Mouse (Mus musculus) urinary bladder, postnatal 10 days (tissue): ENCODE data around the gene Ube2c.

Experiments used
- DNase-seq: peaks from one replicate; pipeline ENCODE4 v3.0.0; 2022; ENCODE audit warnings: low spot score

Ube2c gene

GRCm38 (mm10) chr2:164769258-164770037, at the start of gene Ube2c:
Gene Ube2c (plus strand): TSS chr2:164769898.
- peak; percentile 93 for DNase-seq

GRCm38 (mm10) chr2:164723276-164723675, 46.4 kb upstream of the Ube2c start:
- no peak for DNase-seq

GRCm38 (mm10) chr2:164725895-164726619, 43.6 kb upstream of the Ube2c start:
- no peak for DNase-seq

GRCm38 (mm10) chr2:164731719-164732118, 38.0 kb upstream of the Ube2c start:
- DNase-seq, result no peak

- no peak for DNase-seq
Observed at GRCm38 (mm10) chr2:164733259-164733658, 36.4 kb upstream of the Ube2c start.

- no peak for DNase-seq
Observed at GRCm38 (mm10) chr2:164734839-164735238, 34.9 kb upstream of the Ube2c start.

- no peak for DNase-seq
Observed at GRCm38 (mm10) chr2:164735446-164735845, 34.3 kb upstream of the Ube2c start.

GRCm38 (mm10) chr2:164737377-164738090, 32.2 kb upstream of the Ube2c start:
- no peak for DNase-seq

- no peak for DNase-seq
Observed at GRCm38 (mm10) chr2:164739876-164740275, 29.8 kb upstream of the Ube2c start.

GRCm38 (mm10) chr2:164744987-164745386, 24.7 kb upstream of the Ube2c start:
- DNase-seq, result no peak

GRCm38 (mm10) chr2:164745843-164746479, 23.7 kb upstream of the Ube2c start, which contains the start of the genes Wfdc3 and Dnttip1:
Gene Wfdc3 (minus strand): TSS chr2:164745931.
Gene Dnttip1 (plus strand): TSS chr2:164745983.
- peak; percentile 84 for DNase-seq

GRCm38 (mm10) chr2:164746693-164747092, 23.0 kb upstream of the Ube2c start:
- no peak for DNase-seq

- no peak for DNase-seq
Observed at GRCm38 (mm10) chr2:164748191-164748590, 21.5 kb upstream of the Ube2c start.

- DNase-seq, result no peak
Observed at GRCm38 (mm10) chr2:164748991-164749390, 20.7 kb upstream of the Ube2c start.

- no peak for DNase-seq
Observed at GRCm38 (mm10) chr2:164752454-164752853, 17.2 kb upstream of the Ube2c start.

- DNase-seq, result no peak
Observed at GRCm38 (mm10) chr2:164754105-164754504, 15.6 kb upstream of the Ube2c start.

GRCm38 (mm10) chr2:164754800-164755199, 14.9 kb upstream of the Ube2c start:
- no peak for DNase-seq

- no peak for DNase-seq
Observed at GRCm38 (mm10) chr2:164757841-164758240, 11.9 kb upstream of the Ube2c start.

GRCm38 (mm10) chr2:164758692-164759091, 11.0 kb upstream of the Ube2c start:
- DNase-seq, result no peak

GRCm38 (mm10) chr2:164760059-164760833, 9.5 kb upstream of the Ube2c start:
- DNase-seq, result no peak

- DNase-seq, result no peak
Observed at GRCm38 (mm10) chr2:164761502-164761901, 8.2 kb upstream of the Ube2c start.
